Mouse (Mus musculus) E14TG2a.4 (cell line): Measurements from ENCODE around the gene Smim11.

Source experiments
- CTCF ChIP-seq: conservative IDR thresholded peaks from 2 replicates; pipeline ENCODE4 v1.5.1; 2014; ENCODE audit warnings: low read length
- NANOG ChIP-seq: IDR thresholded peaks from 2 replicates; pipeline ENCODE4 v1.6.1; 2014; ENCODE audit warnings: borderline replicate concordance, low read length, mixed read lengths

DNA sequence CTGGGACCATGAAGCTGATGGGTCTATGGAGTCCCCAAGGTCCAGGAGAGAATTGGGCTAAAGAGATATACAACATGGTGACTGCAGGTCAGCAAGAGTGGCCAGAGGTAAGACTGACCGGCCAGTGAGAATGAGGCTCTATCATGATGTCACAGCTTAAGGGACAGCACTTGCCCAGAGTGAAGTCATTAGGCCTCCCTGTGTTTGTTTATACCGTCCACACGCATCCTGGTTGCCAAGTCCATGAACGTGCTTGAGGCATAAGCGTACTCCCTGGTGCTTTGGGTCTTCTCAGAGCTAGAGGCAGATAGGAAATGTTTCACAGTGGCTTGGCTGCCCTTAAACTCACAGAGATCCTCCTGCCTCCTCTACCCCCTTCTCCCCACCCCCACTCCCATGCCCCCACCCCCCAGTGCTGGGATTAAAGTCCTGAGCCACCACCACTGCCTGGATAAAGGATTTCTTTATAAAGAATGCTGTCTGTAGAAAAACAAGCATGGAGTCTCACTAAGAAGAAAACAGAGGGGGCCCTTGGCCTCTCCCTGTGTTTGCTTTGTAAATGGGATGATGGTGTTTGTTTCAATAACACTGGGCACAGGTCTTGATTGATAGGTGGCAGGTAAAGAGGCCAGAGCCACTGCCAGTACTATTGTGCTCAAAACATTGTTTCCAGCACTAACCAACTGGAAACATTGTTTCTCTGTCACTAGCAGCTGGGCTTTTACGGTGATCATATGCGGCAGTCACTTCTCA is 23.4 kb downstream of the Smim11 start:
- TF ChIP-seq CTCF (no peak), NANOG (no peak)
